Mouse (Mus musculus) ES-E14 (cell line): ENCODE data around the gene Oaz1. TPM values are rescaled to one million over a fixed set of nuclear protein-coding genes. Genes with fewer than 3 reads are reported as not detected.
A peak's percentile ranks its signal among the peaks of the same experiment; 100 is the strongest.

Source experiments
- DNase-seq: peaks from one replicate; pipeline ENCODE4 v3.0.0-alpha.2; 2013; ENCODE audit warnings: low read depth, low spot score
- H3K27ac ChIP-seq: 2 replicates; pipeline ENCODE4 v1.5.1; 2012; ENCODE audit warnings: low read depth, mild to moderate bottlenecking, low read length, moderate library complexity, mixed read lengths; ENCODE audit not compliant: poor library complexity, insufficient read depth, severe bottlenecking
- H3K36me3 ChIP-seq: 2 replicates; pipeline ENCODE4 v1.6.1; 2012; ENCODE audit warnings: mild to moderate bottlenecking, low read length, moderate library complexity, mixed read lengths; ENCODE audit not compliant: control insufficient read depth, poor library complexity, insufficient read depth, severe bottlenecking
- H3K4me1 ChIP-seq, 2 experiments: fragments of 150-350 bp in 1 of 2; sonication (generic) in 1 of 2; 2 replicates each; pipeline ENCODE4 v1.6.1; 2012; ENCODE audit warnings: low read length in 2 of 2, mild to moderate bottlenecking in 1 of 2, mixed read lengths in 1 of 2; ENCODE audit not compliant: control insufficient read depth in 2 of 2, insufficient read depth in 2 of 2, poor library complexity in 1 of 2
- H3K4me3 ChIP-seq, 2 experiments: fragments of 150-350 bp in 1 of 2; sonication (generic) in 1 of 2; 2 replicates each; pipeline ENCODE4 v1.5.1; 2012; ENCODE audit warnings: low read length in 2 of 2, low read depth in 1 of 2, mild to moderate bottlenecking in 1 of 2, mixed read lengths in 1 of 2; ENCODE audit not compliant: insufficient read depth in 1 of 2, poor library complexity in 1 of 2, severe bottlenecking in 1 of 2
- H3K9ac ChIP-seq: 2 replicates; pipeline ENCODE4 v1.6.1; 2012; ENCODE audit warnings: low read depth, mild to moderate bottlenecking, low read length, mixed read lengths; ENCODE audit not compliant: poor library complexity, insufficient read depth, severe bottlenecking
- H3K9me3 ChIP-seq: fragments of 150-350 bp; sonication (generic); 2 replicates; pipeline ENCODE4 v1.6.1; 2012; ENCODE audit warnings: low read depth, mild to moderate bottlenecking, low read length; ENCODE audit not compliant: control insufficient read depth, insufficient read depth
- CHD2 ChIP-seq: IDR thresholded peaks from 2 replicates; pipeline ENCODE4 v1.6.1; 2014; ENCODE audit warnings: mild to moderate bottlenecking, low read depth, low read length, inconsistent platforms
- HCFC1 ChIP-seq: IDR thresholded peaks from 2 replicates; pipeline ENCODE4 v1.6.1; 2012; ENCODE audit warnings: low read length, inconsistent platforms, borderline replicate concordance; ENCODE audit not compliant: insufficient read depth
- MAFK ChIP-seq: IDR thresholded peaks from 2 replicates; pipeline ENCODE4 v1.6.1; 2014; ENCODE audit warnings: mild to moderate bottlenecking, low read depth, low read length, inconsistent platforms; ENCODE audit not compliant: insufficient read depth
- ZC3H11A ChIP-seq: IDR thresholded peaks from 2 replicates; pipeline ENCODE4 v1.6.1; 2012; ENCODE audit warnings: low read depth, mild to moderate bottlenecking, inconsistent platforms, low read length, borderline replicate concordance
- ZNF384 ChIP-seq: IDR thresholded peaks from 2 replicates; pipeline ENCODE4 v1.6.1; 2012; ENCODE audit warnings: low read depth, low read length, inconsistent platforms
- in situ Hi-C, 2 experiments: fragments of 600-800 bp; cut with MboI; formaldehyde crosslinking; loops; one replicate each; pipeline ENCODE4 v1.15.1; 2025; ENCODE audit warnings: low sequenced_read_pairs in 2 of 2, inconsistent platforms in 1 of 2; ENCODE audit not compliant: unreplicated experiment in 2 of 2
- total RNA-seq: library from RNA; depleted of rRNA; stranded (reverse); fragments of 300-350 nt; gene quantifications from 2 replicates; pipeline ENCODE4 v1.2.3, GENCODE M21; 2012

Oaz1 gene
- total RNA-seq, 1 experiment = 823 TPM

- Histone ChIP-seq H3K36me3 (peaks cover 22% of the 10 kb centered on the region), H3K4me3 (no peak overlapping the region), H3K9me3 (no peaks in the 10 kb centered on the region), H3K9ac (no peak overlapping the region), H3K4me1 (peaks cover 0 to 18% of the 10 kb centered on the region in 2 experiments; a peak in 2 of 4 replicates), H3K27ac (no peak overlapping the region)
- no peak for DNase-seq
- in situ Hi-C loops = no loop called here
- TF ChIP-seq CHD2 (no peak), HCFC1 (no peak), ZC3H11A (no peak), MAFK (no peak), ZNF384 (no peak)
Observed at GRCm38 (mm10) chr10:80829359-80830278, 3.2 kb downstream of the Oaz1 start.

- in situ Hi-C loops = no loop called here
- H3K4me1 ChIP-seq = peaks cover 0 to 24% of the 10 kb centered on the region in 2 experiments; a peak in 1 of 4 replicates
- DNase-seq = peak; percentile 91
- no peak overlapping the region for H3K9ac ChIP-seq
- H3K36me3 ChIP-seq = peaks cover 22% of the 10 kb centered on the region
- no peak overlapping the region for H3K4me3 ChIP-seq
- H3K27ac ChIP-seq = no peak overlapping the region
- H3K9me3 ChIP-seq = no peaks in the 10 kb centered on the region
- TF ChIP-seq HCFC1 (no peak; the same call in 1 of the 2 replicates), ZC3H11A (no peak), ZNF384 (no peak), CHD2 (peak; percentile 8; the same call in 1 of the 2 replicates)
Observed at GRCm38 (mm10) chr10:80831136-80831535, 4.7 kb downstream of the Oaz1 start.

- DNase-seq = no peak
- TF ChIP-seq MAFK = no peak
- TF ChIP-seq ZC3H11A = no peak
- TF ChIP-seq CHD2 = no peak
- TF ChIP-seq HCFC1 = no peak
- TF ChIP-seq ZNF384 = no peak
- H3K36me3 ChIP-seq = peaks cover 19% of the 10 kb centered on the region
- no peak overlapping the region for H3K27ac ChIP-seq
- in situ Hi-C loops = no loop called here
- H3K9ac ChIP-seq = no peak overlapping the region
- H3K9me3 ChIP-seq = no peaks in the 10 kb centered on the region
- H3K4me3 ChIP-seq = no peak overlapping the region
- H3K4me1 ChIP-seq = peaks cover 0 to 24% of the 10 kb centered on the region in 2 experiments; a peak in 1 of 4 replicates
Observed at GRCm38 (mm10) chr10:80832818-80833217, 6.4 kb downstream of the Oaz1 start.

- no peak overlapping the region for H3K27ac ChIP-seq
- no peaks in the 10 kb centered on the region for H3K9me3 ChIP-seq
- H3K4me3 ChIP-seq = peak overlapping the region; percentile 35 to 43; a peak in 2 of 4 replicates
- no peaks in the 10 kb centered on the region for H3K36me3 ChIP-seq
- no peak overlapping the region for H3K9ac ChIP-seq
- no peak for DNase-seq
- TF ChIP-seq ZNF384 (no peak), HCFC1 (no peak), CHD2 (no peak), ZC3H11A (no peak), MAFK (no peak)
- H3K4me1 ChIP-seq = peaks cover 0 to 21% of the 10 kb centered on the region in 2 experiments; a peak in 1 of 4 replicates
- in situ Hi-C loops = no loop called here
Observed at GRCm38 (mm10) chr10:80835617-80836016, 9.2 kb downstream of the Oaz1 start.
